Mouse (Mus musculus): ENCODE results near the gene Galnt17. TPM values are rescaled to one million over a fixed set of nuclear protein-coding genes. Genes with fewer than 3 reads are reported as not detected.

Galnt17 gene
- polyA plus RNA-seq, 1 experiment from 2014 or later = 0.09 TPM

GRCm38 (mm10) chr5:131020936-131021335 is 287.4 kb downstream of the Galnt17 start:
- H3K9ac ChIP-seq = no peak overlapping the region
- no peak overlapping the region for H3K27ac ChIP-seq (replicated peaks)
- ATAC-seq (ENCODE audit: insufficient read depth) = no peak
- no peak overlapping the region for H3K4me3 ChIP-seq (replicated peaks)
- 60% methylated on average over 5 of the region's 5 CpGs for WGBS (ENCODE audit: insufficient replicate concordance)
- no peak overlapping the region for H3K4me2 ChIP-seq
- no peaks in the 10 kb centered on the region for H3K36me3 ChIP-seq (replicated peaks)
- H3K4me1 ChIP-seq (replicated peaks) = no peaks in the 10 kb centered on the region
- H3K9me3 ChIP-seq (replicated peaks) = 0 out of 2 replicates have a peak, but pooled peaks cover 2% of the 10 kb centered on the region
- H3K27me3 ChIP-seq = no peaks in the 10 kb centered on the region

DNA sequence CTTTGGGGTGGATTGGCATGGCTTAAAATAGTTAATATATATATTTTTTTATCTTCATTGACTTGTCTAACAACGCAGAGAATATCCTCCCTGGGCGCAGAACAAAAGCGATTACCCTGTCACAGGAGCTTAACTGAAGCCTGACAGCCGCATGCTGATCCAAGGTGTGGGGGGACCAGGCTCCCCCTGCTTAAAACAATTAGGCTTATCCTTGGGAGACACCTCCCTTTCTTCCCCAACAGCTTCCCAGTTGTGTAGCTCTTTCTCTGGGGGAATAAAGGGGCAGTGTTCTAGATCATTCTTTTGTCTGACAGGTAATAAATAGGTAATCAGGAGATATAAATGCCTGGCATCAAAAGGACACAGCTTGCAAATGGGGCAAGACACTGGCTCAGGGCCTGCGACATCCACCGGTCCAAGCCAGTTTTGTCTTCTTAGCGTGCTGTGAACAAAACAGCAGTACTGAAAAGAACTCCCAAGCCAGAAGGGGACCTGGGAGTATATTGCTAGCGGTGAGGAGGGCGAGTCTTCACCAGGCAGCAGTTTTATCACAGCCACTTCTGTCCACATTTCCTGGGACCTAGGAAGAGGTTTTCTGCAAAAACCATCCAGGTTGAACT is 288.8 kb downstream of the Galnt17 start:
- 55% methylated on average over 9 of the region's 9 CpGs for WGBS (ENCODE audit: insufficient replicate concordance)
- no peak overlapping the region for H3K9ac ChIP-seq
- ATAC-seq (ENCODE audit: insufficient read depth) = no peak

GRCm38 (mm10) chr5:131016066-131016465 is 292.2 kb downstream of the Galnt17 start:
- H3K4me1 ChIP-seq (replicated peaks) = no peaks in the 10 kb centered on the region
- H3K4me3 ChIP-seq (replicated peaks) = no peak overlapping the region
- no peaks in the 10 kb centered on the region for H3K36me3 ChIP-seq (replicated peaks)
- WGBS (ENCODE audit: insufficient replicate concordance) = 60% methylated on average over 4 of the region's 4 CpGs
- H3K9ac ChIP-seq = no peak overlapping the region
- no peaks in the 10 kb centered on the region for H3K9me3 ChIP-seq (replicated peaks)
- no peak overlapping the region for H3K27ac ChIP-seq (replicated peaks)
- no peak overlapping the region for H3K4me2 ChIP-seq
- no peak for ATAC-seq (ENCODE audit: insufficient read depth)
- no peaks in the 10 kb centered on the region for H3K27me3 ChIP-seq

More for the DNA sequence above, 288.8 kb downstream of the Galnt17 start:
- no peak overlapping the region for H3K4me3 ChIP-seq (replicated peaks)
- no peaks in the 10 kb centered on the region for H3K4me1 ChIP-seq (replicated peaks)
- 0 out of 2 replicates have a peak, but pooled peaks cover 2% of the 10 kb centered on the region for H3K9me3 ChIP-seq (replicated peaks)
- no peaks in the 10 kb centered on the region for H3K36me3 ChIP-seq (replicated peaks)
- H3K27ac ChIP-seq (replicated peaks) = no peak overlapping the region
- no peak overlapping the region for H3K4me2 ChIP-seq
- no peaks in the 10 kb centered on the region for H3K27me3 ChIP-seq

GRCm38 (mm10) chr5:131015341-131015740 is 293.0 kb downstream of the Galnt17 start:
- no peaks in the 10 kb centered on the region for H3K27me3 ChIP-seq

GRCm38 (mm10) chr5:131013816-131014215 is 294.5 kb downstream of the Galnt17 start:
- no peak for ATAC-seq (ENCODE audit: insufficient read depth)
- Histone ChIP-seq H3K36me3 (replicated peaks) (no peaks in the 10 kb centered on the region), H3K4me1 (replicated peaks) (no peaks in the 10 kb centered on the region), H3K27me3 (no peaks in the 10 kb centered on the region), H3K9me3 (replicated peaks) (no peaks in the 10 kb centered on the region), H3K9ac (no peak overlapping the region), H3K4me3 (replicated peaks) (no peak overlapping the region), H3K27ac (replicated peaks) (no peak overlapping the region), H3K4me2 (no peak overlapping the region)
- WGBS (ENCODE audit: insufficient replicate concordance) = 58% methylated on average over 7 of the region's 7 CpGs

More at GRCm38 (mm10) chr5:131015341-131015740, 293.0 kb downstream of the Galnt17 start:
- H3K4me2 ChIP-seq = no peak overlapping the region
- H3K4me1 ChIP-seq (replicated peaks) = no peaks in the 10 kb centered on the region
- no peak for ATAC-seq (ENCODE audit: insufficient read depth)
- H3K36me3 ChIP-seq (replicated peaks) = no peaks in the 10 kb centered on the region
- no peak overlapping the region for H3K27ac ChIP-seq (replicated peaks)
- 54% methylated on average over 9 of the region's 9 CpGs for WGBS (ENCODE audit: insufficient replicate concordance)
- H3K9ac ChIP-seq = no peak overlapping the region
- no peak overlapping the region for H3K4me3 ChIP-seq (replicated peaks)
- H3K9me3 ChIP-seq (replicated peaks) = no peaks in the 10 kb centered on the region

DNA sequence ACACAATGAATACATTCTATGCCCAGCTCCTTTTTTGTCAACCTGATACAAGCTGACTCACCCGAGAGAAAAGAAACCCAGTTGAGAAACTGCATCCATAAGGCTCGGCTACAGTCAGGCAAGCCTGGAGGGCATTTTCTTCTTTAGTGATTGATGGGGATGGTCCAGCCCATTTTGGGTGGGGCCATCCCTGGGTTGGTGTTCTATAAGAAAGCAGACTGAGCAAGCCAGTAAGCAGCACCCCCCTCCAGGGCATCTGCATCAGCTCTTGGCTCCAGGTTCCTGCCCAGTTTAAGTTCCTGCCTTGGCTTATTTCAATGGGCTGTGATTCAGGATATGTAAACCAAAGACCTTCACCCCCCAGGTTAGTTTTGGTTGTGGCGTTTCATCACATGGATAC is 295.2 kb downstream of the Galnt17 start:
- no peaks in the 10 kb centered on the region for H3K27me3 ChIP-seq
- H3K4me1 ChIP-seq (replicated peaks) = no peaks in the 10 kb centered on the region
- ATAC-seq (ENCODE audit: insufficient read depth) = no peak
- no peak overlapping the region for H3K4me3 ChIP-seq (replicated peaks)
- WGBS (ENCODE audit: insufficient replicate concordance) = 56% methylated on average over 3 of the region's 3 CpGs
- H3K36me3 ChIP-seq (replicated peaks) = no peaks in the 10 kb centered on the region
- H3K27ac ChIP-seq (replicated peaks) = no peak overlapping the region
- H3K9ac ChIP-seq = no peak overlapping the region
- H3K9me3 ChIP-seq (replicated peaks) = no peaks in the 10 kb centered on the region
- H3K4me2 ChIP-seq = no peak overlapping the region

- Histone ChIP-seq H3K27ac (replicated peaks) (no peak overlapping the region), H3K4me2 (no peak overlapping the region), H3K4me3 (replicated peaks) (no peak overlapping the region), H3K9ac (no peak overlapping the region), H3K36me3 (replicated peaks) (no peaks in the 10 kb centered on the region), H3K9me3 (replicated peaks) (no peaks in the 10 kb centered on the region), H3K4me1 (replicated peaks) (no peaks in the 10 kb centered on the region), H3K27me3 (no peaks in the 10 kb centered on the region)
- no peak for ATAC-seq (ENCODE audit: insufficient read depth)
- WGBS (ENCODE audit: insufficient replicate concordance) = 30% methylated on average over 6 of the region's 6 CpGs
These were observed 298.8 kb downstream of the Galnt17 start for GRCm38 (mm10) chr5:131009510-131009909.

- Histone ChIP-seq H3K9me3 (replicated peaks) (no peaks in the 10 kb centered on the region), H3K4me2 (no peak overlapping the region), H3K4me3 (replicated peaks) (no peak overlapping the region), H3K36me3 (replicated peaks) (no peaks in the 10 kb centered on the region), H3K27me3 (no peaks in the 10 kb centered on the region), H3K27ac (replicated peaks) (no peak overlapping the region), H3K4me1 (replicated peaks) (no peaks in the 10 kb centered on the region), H3K9ac (no peak overlapping the region)
- no peak for ATAC-seq (ENCODE audit: insufficient read depth)
- 65% methylated on average over 5 of the region's 5 CpGs for WGBS (ENCODE audit: insufficient replicate concordance)
These were observed 299.8 kb downstream of the Galnt17 start for GRCm38 (mm10) chr5:131008507-131008906.

DNA sequence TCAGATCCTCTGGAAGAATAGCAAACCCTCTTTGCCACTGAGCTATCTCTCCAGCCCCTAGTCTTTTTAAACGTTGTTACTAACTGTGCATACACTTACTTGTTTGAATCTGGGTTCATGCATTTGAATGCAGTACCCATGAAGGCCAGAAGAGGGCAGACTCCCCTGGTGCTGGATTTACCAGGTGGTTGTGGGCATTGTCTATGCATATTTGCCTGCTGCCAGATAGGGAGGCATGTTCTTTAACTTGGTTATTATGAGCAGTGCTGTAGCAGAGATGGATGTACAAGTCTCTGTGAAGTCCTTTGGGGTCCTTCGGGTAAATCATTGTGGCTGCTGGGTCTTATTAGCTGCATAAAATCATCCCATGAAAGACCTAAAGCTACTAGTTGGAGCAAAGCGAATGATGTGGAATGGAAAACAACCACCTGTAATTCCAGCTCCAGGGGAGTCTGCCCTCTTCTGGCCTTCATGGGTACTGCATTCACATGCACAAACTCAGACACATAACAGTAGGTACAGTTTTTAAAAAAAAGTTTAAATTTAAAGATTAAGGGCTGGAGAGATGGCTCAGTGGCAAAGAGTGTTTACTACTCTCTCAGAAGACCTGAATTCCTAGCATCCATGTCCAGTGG is 300.3 kb downstream of the Galnt17 start:
- Histone ChIP-seq H3K9ac (no peak overlapping the region), H3K4me2 (no peak overlapping the region), H3K4me3 (replicated peaks) (no peak overlapping the region), H3K27ac (replicated peaks) (no peak overlapping the region), H3K36me3 (replicated peaks) (no peaks in the 10 kb centered on the region), H3K27me3 (no peaks in the 10 kb centered on the region), H3K9me3 (replicated peaks) (no peaks in the 10 kb centered on the region), H3K4me1 (replicated peaks) (no peaks in the 10 kb centered on the region)
- WGBS (ENCODE audit: insufficient replicate concordance) = 56% methylated on average over 3 of the region's 3 CpGs
- ATAC-seq (ENCODE audit: insufficient read depth) = no peak

DNA sequence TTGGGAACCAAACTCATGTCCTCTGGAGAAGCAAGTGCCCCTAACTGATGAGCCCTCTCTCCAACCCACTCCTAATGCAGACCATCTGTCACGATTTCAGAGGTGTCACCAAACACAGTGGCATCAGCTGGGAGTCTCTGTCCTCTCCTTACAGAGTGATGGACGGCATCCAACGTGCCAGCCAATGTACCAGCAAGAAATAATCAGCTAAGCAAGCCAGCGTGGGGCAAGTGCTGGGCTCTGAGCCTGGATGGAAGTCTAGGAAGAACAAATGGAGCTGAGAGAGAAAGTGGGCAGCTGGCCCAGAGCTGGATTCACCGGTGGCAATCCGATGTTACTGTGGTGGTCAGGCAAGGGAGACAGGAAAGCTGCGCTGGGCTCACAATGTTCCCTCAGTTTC is 301.1 kb downstream of the Galnt17 start:
- Histone ChIP-seq H3K4me2 (no peak overlapping the region), H3K36me3 (replicated peaks) (no peaks in the 10 kb centered on the region), H3K27ac (replicated peaks) (no peak overlapping the region), H3K9me3 (replicated peaks) (no peaks in the 10 kb centered on the region), H3K27me3 (no peaks in the 10 kb centered on the region), H3K4me1 (replicated peaks) (no peaks in the 10 kb centered on the region), H3K9ac (no peak overlapping the region), H3K4me3 (replicated peaks) (no peak overlapping the region)
- ATAC-seq (ENCODE audit: insufficient read depth) = no peak
- 62% methylated on average over 7 of the region's 7 CpGs for WGBS (ENCODE audit: insufficient replicate concordance)

DNA sequence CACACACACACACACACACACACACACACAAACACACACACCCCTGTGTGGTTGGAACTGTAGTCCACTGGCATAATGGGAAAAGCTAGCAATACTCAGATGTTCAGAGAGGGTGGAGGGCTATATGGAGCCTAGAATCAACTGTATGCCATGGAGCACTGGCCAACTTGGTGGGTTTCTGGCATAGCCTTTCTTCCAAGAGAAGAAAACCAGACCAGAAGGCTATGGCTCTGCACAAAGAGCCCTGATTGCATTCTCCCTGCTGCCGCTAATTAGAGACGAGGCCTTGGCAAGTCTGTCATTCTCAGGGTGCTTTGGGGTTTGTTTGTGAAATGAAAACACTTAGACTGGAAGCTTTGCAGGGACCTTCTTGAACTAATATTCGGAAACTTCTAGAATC is 301.8 kb downstream of the Galnt17 start:
- Histone ChIP-seq H3K4me2 (no peak overlapping the region), H3K9ac (no peak overlapping the region), H3K4me1 (replicated peaks) (no peaks in the 10 kb centered on the region), H3K9me3 (replicated peaks) (no peaks in the 10 kb centered on the region), H3K27ac (replicated peaks) (no peak overlapping the region), H3K4me3 (replicated peaks) (no peak overlapping the region), H3K36me3 (replicated peaks) (no peaks in the 10 kb centered on the region), H3K27me3 (no peaks in the 10 kb centered on the region)
- no peak for ATAC-seq (ENCODE audit: insufficient read depth)
- 50% methylated on average over 3 of the region's 3 CpGs for WGBS (ENCODE audit: insufficient replicate concordance)

DNA sequence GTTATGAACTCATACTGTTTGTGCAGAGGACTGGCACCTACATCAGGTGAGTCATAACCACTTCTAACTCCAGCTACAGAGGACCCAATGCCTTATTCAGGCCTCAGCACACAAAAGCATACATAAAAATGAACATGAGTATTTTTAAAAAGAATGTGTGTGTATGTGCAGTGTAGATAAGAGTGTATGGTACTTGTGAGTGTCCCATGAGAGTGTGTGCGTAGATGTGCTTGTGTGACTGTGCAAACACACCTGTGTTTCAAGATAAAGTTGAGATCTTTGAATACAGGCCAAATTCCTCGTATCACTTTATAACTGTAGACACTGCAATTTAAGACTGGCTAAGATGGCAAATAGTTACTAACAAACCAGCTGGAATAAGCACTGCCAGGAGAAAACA is 307.7 kb downstream of the Galnt17 start:
- H3K27ac ChIP-seq (replicated peaks) = no peak overlapping the region
- no peaks in the 10 kb centered on the region for H3K27me3 ChIP-seq
- H3K9me3 ChIP-seq (replicated peaks) = no peaks in the 10 kb centered on the region
- H3K36me3 ChIP-seq (replicated peaks) = no peaks in the 10 kb centered on the region
- ATAC-seq (ENCODE audit: insufficient read depth) = no peak
- no peaks in the 10 kb centered on the region for H3K4me1 ChIP-seq (replicated peaks)
- H3K9ac ChIP-seq = no peak overlapping the region
- 52% methylated on average over 2 of the region's 2 CpGs for WGBS (ENCODE audit: insufficient replicate concordance)
- no peak overlapping the region for H3K4me2 ChIP-seq
- H3K4me3 ChIP-seq (replicated peaks) = no peak overlapping the region
